Comparison of ENCODE assay signal across 8 mouse cellular contexts in the genomic region with DNA sequence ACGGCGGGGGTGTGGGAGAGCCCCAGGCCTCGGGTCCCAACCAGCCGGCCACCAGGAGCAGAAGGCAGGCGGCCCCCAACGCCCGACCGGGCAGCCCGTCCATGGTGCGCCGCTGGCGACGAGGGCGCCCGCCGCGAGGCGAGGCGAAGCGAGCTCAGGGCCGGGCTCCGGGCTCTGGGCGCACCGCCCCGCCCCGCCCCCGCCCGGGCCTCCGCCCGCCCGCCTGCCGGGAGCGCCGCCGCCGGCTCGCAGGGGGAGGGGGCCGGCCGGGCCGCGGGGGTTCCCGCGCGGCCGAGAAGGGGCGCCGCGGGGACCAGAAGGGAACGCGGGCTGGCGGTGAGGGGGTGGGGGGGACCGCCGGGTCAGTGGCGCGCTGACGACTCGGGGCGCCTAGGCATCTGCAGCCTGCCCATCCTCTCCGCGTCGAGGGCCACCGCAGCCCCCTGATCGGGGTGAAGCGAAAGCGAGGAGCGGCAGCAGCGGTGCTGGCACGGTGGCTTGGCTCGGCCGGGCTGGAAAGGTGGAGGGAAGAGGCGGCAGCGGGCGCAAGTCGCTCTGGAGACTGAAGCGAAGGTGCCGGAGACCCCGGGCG. TPM values are rescaled to one million over a fixed set of nuclear protein-coding genes. Genes with fewer than 3 reads are reported as not detected.
DNase-seq lines count a peak whose midpoint lies in the region; ATAC-seq and TF ChIP-seq lines count a peak whose summit lies in the region.

No protein-coding gene starts in this region.

- peaks cover 65% of the 10 kb centered on the region for H3K27me3 ChIP-seq in limb, embryonic 14.5 days (ENCODE audit: control insufficient read depth, insufficient read depth, low read length)
- H3K27me3 ChIP-seq in myocyte (ENCODE audit: control insufficient read depth, insufficient read depth, insufficient read length), result peaks cover 7% of the 10 kb centered on the region

- under 1% methylated on average over 19 of the region's 78 CpGs for WGBS in limb, embryonic 14.5 days

- intact Hi-C loops in heart, postnatal 10 days (cut with DNase I), result loop anchor here (10.0 kb wide), 1 partner anchor 176 kb away; no protein-coding TSS in a partner anchor

- H3K4me2 ChIP-seq in limb, embryonic 14.5 days (replicated peaks; ENCODE audit: low read depth, low read length, severe bottlenecking), result peak overlapping the region; percentile 88
- H3K4me2 ChIP-seq in myocyte (ENCODE audit: low read depth), result peak overlapping the region; percentile 66

- ATAC-seq in limb, embryonic 14.5 days (ENCODE audit: low FRiP score, low read depth), result peak; percentile 38

- no peaks in the 10 kb centered on the region for H3K9me3 ChIP-seq in limb, embryonic 14.5 days (ENCODE audit: control insufficient read depth, low read length)

- peak overlapping the region; percentile 58 for H3K9ac ChIP-seq in limb, embryonic 14.5 days (ENCODE audit: low read depth, low read length, severe bottlenecking)

- DNase-seq in cerebellum, adult 18-20 months, result peak; percentile 11 to 14
- no peak for DNase-seq in cerebellum, adult 11-12 months
- peak; percentile 25 for DNase-seq in thymus, postnatal 4 days
- no peak for DNase-seq in thymus, postnatal 36 days
- DNase-seq in heart, postnatal 10 days, result peak; percentile 31
- no peak for DNase-seq in limb, embryonic 14.5 days (ENCODE audit: low spot score)
- no peak for DNase-seq in ovary, adult 18-20 months (ENCODE audit: low spot score)

- H3K4me3 ChIP-seq in limb, embryonic 14.5 days (replicated peaks; ENCODE audit: low read length), result peak overlapping the region; percentile 66
- peak overlapping the region; percentile 20 for H3K4me3 ChIP-seq in myocyte

- H3K36me3 ChIP-seq in limb, embryonic 14.5 days (ENCODE audit: control insufficient read depth, insufficient read depth, low read length), result no peaks in the 10 kb centered on the region
- H3K36me3 ChIP-seq in myocyte (ENCODE audit: control insufficient read depth, insufficient read depth), result no peaks in the 10 kb centered on the region

- no peaks in the 10 kb centered on the region for H3K79me2 ChIP-seq in myocyte (ENCODE audit: control insufficient read depth, insufficient read depth)

- H3K27ac ChIP-seq in limb, embryonic 14.5 days (replicated peaks; ENCODE audit: low read depth, low read length), result no peak overlapping the region

- peaks cover 15% of the 10 kb centered on the region; the same call in 1 of the 2 replicates for H3K4me1 ChIP-seq in limb, embryonic 14.5 days (ENCODE audit: control insufficient read depth, insufficient read depth, low read length)

- TF ChIP-seq POLR2A in limb, embryonic 14.5 days (IDR thresholded peaks at IDR 0.05; ENCODE audit: borderline replicate concordance, extremely low read depth, insufficient read depth, insufficient read length), result no peak
- no peak for TF ChIP-seq POLR2A in myocyte (IDR thresholded peaks at IDR 0.05; ENCODE audit: insufficient read length, low read depth)

- H3ac ChIP-seq in myocyte (ENCODE audit: control insufficient read depth, insufficient read length), result peak overlapping the region; percentile 58

TF ChIP-seq in myocyte, 11 proteins besides CTCF, POLR2A, EP300 and RAD21:
- TF ChIP-seq MYOG (IDR thresholded peaks at IDR 0.05; ENCODE audit: control insufficient read depth in 1 of 3, insufficient read depth in 1 of 3, insufficient read length in 2 of 3, low read depth in 2 of 3) (peak in 1 of 3 experiments; percentile 8), CEBPB (IDR thresholded peaks at IDR 0.05; ENCODE audit: insufficient read depth, poor library complexity, severe bottlenecking) (no peak), POLR2AphosphoS2 (IDR thresholded peaks at IDR 0.05; ENCODE audit: insufficient read length, low read depth) (no peak)

RNA-seq across cellular contexts. Expression of a gene that starts 1.0 kb away (rescaled TPM):
- total RNA-seq in heart, postnatal 10 days (2021), result 1 to 10 TPM; 1.1 to 1.2 TPM
- 2.8 and 2.9 TPM in 2 replicates for polyA plus RNA-seq in limb, embryonic 14.5 days (2012; rRNA removed)
- polyA plus RNA-seq in limb, embryonic 14.5 days (2014; fragmentation: Nextera tagmentation; extraction: Ambion mirVana), result 1.5 and 1.6 TPM in 2 replicates
- polyA plus RNA-seq in myocyte (2012; fragmentation: generic; extraction: Trizol), result 8.3 TPM

Comparison
In these comparisons a context has a peak if more than half of its experiments do, and no peak if none do; other contexts are left out.
1. DNase-seq: peak in cerebellum, adult 18-20 months (2 of 2), thymus, postnatal 4 days (single experiment) and heart, postnatal 10 days (2 of 2); none in cerebellum, adult 11-12 months (single experiment), thymus, postnatal 36 days (0 of 2), limb, embryonic 14.5 days (single experiment) and ovary, adult 18-20 months (single experiment).